Mouse (Mus musculus) liver (tissue): Measurements from ENCODE around the gene Fnbp1.

ENCODE experiments used
- DNase-seq: peaks from one replicate; pipeline ENCODE4 v3.0.0-alpha.2; 2020; ENCODE audit warnings: mixed read lengths

Fnbp1 gene

GRCm38 (mm10) chr2:31147054-31147453 lies 5.2 kb upstream of the Fnbp1 start:
- DNase-seq = no peak

DNA sequence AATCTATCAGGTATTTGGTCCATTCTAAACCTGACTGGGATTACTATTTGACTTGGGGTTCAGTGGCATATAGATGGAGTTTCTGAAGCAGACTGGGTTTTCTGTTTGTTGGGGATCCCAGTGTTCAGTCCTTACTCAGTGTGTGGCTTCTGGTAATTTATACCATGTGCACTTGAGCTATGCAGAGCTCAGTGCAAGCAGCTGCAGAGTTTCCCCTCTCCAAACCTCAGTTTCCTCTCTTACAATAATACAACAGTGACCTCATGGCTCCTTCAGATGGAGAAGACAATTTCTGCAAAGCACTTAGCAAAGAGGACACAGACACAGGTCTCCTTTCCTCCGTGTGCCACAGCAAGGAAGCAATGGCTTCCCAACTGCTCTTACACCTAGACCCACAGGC lies 3.1 kb upstream of the Fnbp1 start:
- no peak for DNase-seq

- no peak for DNase-seq
These were observed 2.2 kb upstream of the Fnbp1 start for GRCm38 (mm10) chr2:31143768-31144695.

- no peak for DNase-seq
These were observed 1.5 kb upstream of the Fnbp1 start for GRCm38 (mm10) chr2:31143326-31143725.

- DNase-seq = no peak
These were observed 697 bp upstream of the Fnbp1 start for GRCm38 (mm10) chr2:31142505-31142904.

GRCm38 (mm10) chr2:31141074-31141866 lies 538 bp downstream of the Fnbp1 start:
- DNase-seq = no peak

- DNase-seq = no peak
These were observed 1.1 kb downstream of the Fnbp1 start for GRCm38 (mm10) chr2:31140772-31141073.

DNA sequence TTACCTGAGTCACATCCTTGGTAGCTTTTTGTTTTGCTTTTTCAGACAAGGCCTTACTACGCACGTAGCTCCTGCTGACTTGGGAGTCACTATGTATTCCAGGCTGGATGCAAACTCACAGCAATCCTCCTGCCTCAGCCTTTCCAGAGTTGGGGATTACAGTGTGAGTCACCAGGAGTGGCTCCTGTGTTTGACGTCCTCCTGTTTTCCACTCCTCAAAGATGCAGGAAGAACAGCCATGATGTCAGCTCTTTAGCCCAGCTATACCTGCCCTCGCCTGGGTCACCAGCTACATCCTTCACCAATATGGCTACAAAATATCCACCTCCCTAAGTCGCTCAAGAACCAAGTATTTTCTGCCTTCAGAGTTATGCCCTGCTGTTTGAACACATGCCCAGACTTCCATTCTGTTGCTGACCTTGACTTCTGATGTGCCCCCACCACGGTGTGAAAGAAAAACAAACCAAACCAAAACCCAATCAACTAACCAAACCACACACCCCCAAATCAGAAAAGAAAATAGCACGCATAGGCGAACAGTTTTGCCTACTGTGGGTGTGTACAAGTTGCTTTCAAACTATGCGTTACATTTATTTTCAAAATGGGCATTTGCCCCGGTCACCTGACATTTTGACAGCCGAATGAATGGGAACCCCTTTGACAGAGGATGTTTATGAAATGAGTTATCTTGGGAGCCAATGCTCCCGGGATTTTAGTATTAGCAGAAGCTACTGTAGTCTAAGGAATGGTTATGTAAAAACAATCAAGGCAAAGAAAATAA lies 1.6 kb downstream of the Fnbp1 start:
- DNase-seq = no peak

DNA sequence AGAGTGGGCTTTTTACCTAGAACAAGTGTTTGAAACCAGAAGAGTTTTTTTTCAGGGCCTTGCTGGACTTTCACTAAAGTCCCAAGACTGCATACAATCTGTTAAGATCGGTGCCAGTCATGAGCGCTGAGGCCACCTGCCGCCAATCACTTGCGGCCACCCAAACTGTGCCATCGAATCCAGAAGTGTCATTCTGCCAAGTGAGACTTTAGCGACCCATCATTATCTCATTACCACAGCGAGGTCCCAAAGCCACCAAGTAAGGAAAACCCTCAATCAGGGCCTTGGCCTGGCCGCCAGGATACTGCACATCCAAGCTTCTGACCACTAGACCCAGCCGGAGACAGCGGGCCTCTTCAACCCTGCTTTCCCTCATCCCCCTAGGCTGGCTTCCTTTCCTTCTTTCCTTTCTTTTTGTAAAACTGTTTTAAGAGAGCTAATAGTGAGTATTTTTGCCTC lies 2.6 kb downstream of the Fnbp1 start:
- DNase-seq = no peak

GRCm38 (mm10) chr2:31137018-31137590 lies 4.7 kb downstream of the Fnbp1 start:
- no peak for DNase-seq

DNA sequence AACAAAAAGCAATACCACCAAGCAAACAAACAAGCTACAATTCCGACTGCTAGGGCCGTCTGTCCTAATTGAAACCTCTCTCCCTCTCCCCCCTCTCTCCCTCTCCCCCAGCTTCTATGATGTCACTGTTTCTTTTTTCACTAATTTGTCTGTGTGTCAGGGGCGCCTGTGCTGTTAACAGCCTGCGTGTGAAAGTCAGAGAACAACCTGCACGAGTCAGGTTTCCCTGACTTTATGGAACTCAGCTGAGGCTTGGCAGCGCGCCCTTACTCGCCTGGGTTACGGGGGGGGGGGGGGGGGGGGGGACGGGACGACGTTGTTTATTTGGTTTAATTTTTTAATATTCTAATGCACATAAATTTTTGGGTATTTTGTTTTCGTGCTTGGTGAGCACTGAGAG lies 5.5 kb downstream of the Fnbp1 start:
- DNase-seq = no peak

- no peak for DNase-seq
These were observed 6.3 kb downstream of the Fnbp1 start for GRCm38 (mm10) chr2:31135512-31135931.

GRCm38 (mm10) chr2:31133981-31134380 lies 7.8 kb downstream of the Fnbp1 start:
- DNase-seq = no peak

DNA sequence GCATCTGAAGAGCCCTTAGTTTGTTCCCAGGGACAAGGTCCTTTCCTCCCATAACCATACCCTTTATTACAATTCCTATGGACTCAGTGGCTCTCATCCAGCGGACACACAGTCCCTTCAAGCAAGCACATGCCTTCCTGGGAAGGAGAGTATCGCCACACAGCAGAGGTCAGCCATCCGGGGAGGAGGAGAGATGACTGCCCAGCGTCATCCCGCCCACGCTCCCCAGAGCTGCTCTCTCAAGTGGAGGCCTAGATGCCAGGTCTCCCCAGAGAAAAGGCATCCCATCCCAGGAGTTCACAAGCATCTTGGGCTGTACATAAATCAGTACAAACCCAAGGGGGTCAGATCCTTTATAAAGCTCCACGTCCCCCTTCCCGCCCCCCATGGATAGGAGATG lies 9.1 kb downstream of the Fnbp1 start:
- no peak for DNase-seq

DNA sequence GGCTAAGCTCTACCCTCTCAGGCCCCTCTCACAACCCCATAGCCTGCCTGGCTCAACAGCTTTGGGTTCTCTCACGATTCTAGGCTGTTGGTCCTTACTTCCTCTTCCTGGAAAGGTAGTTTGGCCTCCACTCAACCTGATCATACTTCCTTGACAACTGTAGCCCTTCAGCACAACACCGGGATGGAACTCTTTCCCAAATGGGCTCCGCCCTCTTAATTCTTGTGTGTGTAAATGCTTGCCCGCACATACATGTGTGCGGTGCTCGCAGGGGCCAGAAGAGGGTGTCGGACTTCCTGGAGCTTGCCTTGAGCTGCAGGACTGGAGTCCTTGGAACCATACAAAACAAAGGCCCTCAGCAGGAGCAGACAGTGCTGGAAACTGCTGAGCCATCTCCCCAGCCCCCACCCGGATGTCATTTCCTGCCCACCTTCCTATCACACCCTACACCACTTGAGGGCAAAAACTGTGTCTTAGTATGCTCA lies 11.0 kb downstream of the Fnbp1 start:
- peak; percentile 35 for DNase-seq

DNA sequence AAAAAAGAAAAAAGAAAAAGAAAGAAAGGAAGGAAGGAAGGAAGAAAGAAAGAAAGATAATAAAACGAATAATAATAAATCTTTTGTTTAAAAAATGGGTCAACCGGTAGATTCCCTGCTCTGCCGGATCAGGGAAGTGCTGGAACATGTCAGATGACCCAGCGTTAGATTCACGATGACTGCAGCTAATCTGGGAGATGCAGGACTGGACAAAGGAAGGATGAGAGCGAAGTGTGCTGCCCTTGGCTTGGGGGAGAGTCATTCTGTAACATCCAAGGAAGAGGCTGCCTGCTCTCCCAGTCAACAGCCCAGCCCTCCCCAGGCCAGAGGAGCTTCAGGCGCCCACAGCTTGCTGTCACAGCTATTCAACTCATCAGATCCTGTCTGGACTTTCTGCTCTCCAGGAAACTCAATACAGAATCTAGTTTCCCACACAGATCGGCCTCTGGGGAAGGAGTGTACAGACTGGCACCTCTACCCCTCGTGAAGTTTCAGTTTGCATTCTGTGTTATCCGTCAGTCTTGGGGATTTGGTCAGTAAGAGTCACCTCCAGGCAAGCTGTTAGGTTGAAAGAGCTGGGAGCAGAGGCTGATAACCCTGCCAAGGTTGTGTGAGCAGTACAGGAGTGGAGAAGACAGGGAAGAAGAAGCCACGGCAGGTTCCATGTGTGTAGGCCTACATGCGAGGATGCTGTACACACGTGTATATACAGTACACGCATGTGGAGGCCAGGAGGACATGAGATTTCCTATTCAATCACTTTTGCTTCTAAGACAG lies 11.9 kb downstream of the Fnbp1 start:
- no peak for DNase-seq

- no peak for DNase-seq
These were observed 13.9 kb downstream of the Fnbp1 start for GRCm38 (mm10) chr2:31127899-31128298.

DNA sequence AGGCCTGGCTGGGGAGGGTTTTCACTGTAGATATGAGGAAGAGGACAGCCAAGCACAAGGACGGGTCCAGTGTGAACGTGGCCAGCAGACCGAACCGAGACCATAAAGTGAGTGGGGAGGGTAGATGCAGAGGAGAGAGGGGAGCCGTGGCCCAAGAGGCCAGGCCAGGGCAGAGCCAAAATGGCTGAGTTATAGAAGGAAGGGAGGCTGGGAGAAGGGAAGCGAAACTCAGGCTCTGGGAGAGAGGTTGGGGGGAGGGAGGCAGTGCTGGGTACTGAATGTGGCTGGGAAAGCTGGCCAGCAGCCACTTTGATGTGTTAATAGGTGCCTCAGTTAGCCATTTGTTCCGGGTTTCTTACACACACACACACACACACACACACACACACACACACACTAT lies 14.6 kb downstream of the Fnbp1 start:
- no peak for DNase-seq

- DNase-seq = no peak
These were observed 15.8 kb downstream of the Fnbp1 start for GRCm38 (mm10) chr2:31126048-31126447.

DNA sequence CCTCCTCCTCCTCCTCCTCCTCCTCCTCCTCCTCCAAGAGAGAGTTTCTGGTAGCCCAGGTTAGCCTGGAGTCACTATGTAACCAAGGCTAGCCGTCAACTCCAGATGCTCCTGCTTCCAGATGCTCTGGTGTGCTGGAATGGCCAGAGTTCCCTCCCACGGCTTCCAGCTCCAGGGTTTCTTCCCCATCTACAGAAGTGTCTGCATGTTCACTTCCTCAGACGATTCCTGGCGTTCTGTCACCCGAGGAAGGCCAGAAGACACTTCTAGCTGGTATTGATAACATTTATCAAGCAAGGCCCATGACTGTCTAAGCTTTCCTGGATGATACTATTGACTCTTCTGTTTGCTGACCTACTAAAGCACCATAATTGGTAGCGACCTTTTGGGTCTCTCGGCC lies 16.7 kb downstream of the Fnbp1 start:
- DNase-seq = no peak

- no peak for DNase-seq
These were observed 17.1 kb downstream of the Fnbp1 start for GRCm38 (mm10) chr2:31124694-31125093.

- DNase-seq = no peak
These were observed 18.3 kb downstream of the Fnbp1 start for GRCm38 (mm10) chr2:31123493-31123892.
